Mouse (Mus musculus) lung, adult 2 months (tissue): ENCODE results near the gene Anapc11. TPM values are rescaled to one million over a fixed set of nuclear protein-coding genes. Genes with fewer than 3 reads are reported as not detected.

ENCODE experiments used
- DNase-seq: peaks from one replicate; pipeline ENCODE4 v3.0.0; 2022
- H3K4me1 ChIP-seq: fragments of 200-500 bp; 2 replicates; pipeline ENCODE4 v1.6.1; 2011; ENCODE audit warnings: low read length; ENCODE audit not compliant: control insufficient read depth, insufficient read depth
- H3K4me3 ChIP-seq: fragments of 200-500 bp; replicated peaks from 2 replicates; pipeline ENCODE3; 2011; ENCODE audit warnings: low read depth, mild to moderate bottlenecking, control low read depth, low read length; ENCODE audit errors: extremely low read depth
- CTCF ChIP-seq: fragments of 200-500 bp; IDR thresholded peaks from 2 replicates; pipeline ENCODE4 v1.5.1; 2011; ENCODE audit warnings: mild to moderate bottlenecking, low read length, control low read depth; ENCODE audit not compliant: insufficient read depth
- POLR2A ChIP-seq: fragments of 200-500 bp; IDR thresholded peaks from 2 replicates; pipeline ENCODE4 v1.6.1; 2011; ENCODE audit warnings: low read depth, mild to moderate bottlenecking, control low read depth, low read length, borderline replicate concordance; ENCODE audit errors: extremely low read depth
- WGBS: fragments of 180-500 bp; shearing (Covaris S2); methylation state at CpG from one replicate; pipeline ENCODE4 v1.1.7; 2018; 5-methylcytosine and 5-hydroxymethylcytosine counted together
- polyA plus RNA-seq: library from polyadenylated mRNA; depleted of rRNA; stranded (reverse); fragments of >200 nt; gene quantifications from 2 replicates; pipeline ENCODE4 v1.2.3, GENCODE M21; 2012

The Anapc11 gene
- polyA plus RNA-seq, 1 experiment, result 136 TPM

GRCm38 (mm10) chr11:120560952-120561728, 37.1 kb upstream of the Anapc11 start:
- Histone ChIP-seq H3K4me1 (no peaks in the 10 kb centered on the region), H3K4me3 (no peak overlapping the region)
- DNase-seq, result no peak
- WGBS, result 90% methylated on average over 13 of the region's 13 CpGs
- TF ChIP-seq POLR2A (no peak), CTCF (no peak)

GRCm38 (mm10) chr11:120562949-120563348, 35.3 kb upstream of the Anapc11 start:
- DNase-seq, result no peak
- TF ChIP-seq POLR2A, result no peak
- no peak for TF ChIP-seq CTCF
- Histone ChIP-seq H3K4me1 (no peaks in the 10 kb centered on the region), H3K4me3 (no peak overlapping the region)
- WGBS, result 94% methylated on average over 13 of the region's 13 CpGs

GRCm38 (mm10) chr11:120565114-120565513, 33.1 kb upstream of the Anapc11 start:
- 81% methylated on average over 9 of the region's 9 CpGs for WGBS
- H3K4me1 ChIP-seq, result no peaks in the 10 kb centered on the region
- no peak for TF ChIP-seq CTCF
- TF ChIP-seq POLR2A, result no peak
- DNase-seq, result no peak
- no peak overlapping the region for H3K4me3 ChIP-seq

- WGBS, result 85% methylated on average over 6 of the region's 6 CpGs
- DNase-seq, result no peak
- Histone ChIP-seq H3K4me1 (peaks cover 6% of the 10 kb centered on the region), H3K4me3 (no peak overlapping the region)
- TF ChIP-seq CTCF, result no peak
Observed at GRCm38 (mm10) chr11:120568324-120568723, 29.9 kb upstream of the Anapc11 start.

GRCm38 (mm10) chr11:120571122-120571521, 27.1 kb upstream of the Anapc11 start:
- H3K4me3 ChIP-seq, result no peak overlapping the region
- DNase-seq, result no peak
- no peak for TF ChIP-seq POLR2A
- TF ChIP-seq CTCF, result no peak
- peaks cover 9% of the 10 kb centered on the region for H3K4me1 ChIP-seq
- 45% methylated on average over 3 of the region's 3 CpGs for WGBS

GRCm38 (mm10) chr11:120571754-120572416, 26.3 kb upstream of the Anapc11 start:
- no peak for TF ChIP-seq CTCF
- 6% methylated on average over 11 of the region's 11 CpGs for whole genome bisulfite sequencing
- no peak for DNase-seq
- H3K4me1 ChIP-seq, result peaks cover 9% of the 10 kb centered on the region
- H3K4me3 ChIP-seq, result peak overlapping the region; percentile 97

- under 1% methylated on average over 24 of the region's 24 CpGs for WGBS
- DNase-seq, result no peak
- TF ChIP-seq POLR2A (no peak), CTCF (no peak)
- peaks cover 9% of the 10 kb centered on the region for H3K4me1 ChIP-seq
- H3K4me3 ChIP-seq, result peak overlapping the region; percentile 97
Observed at GRCm38 (mm10) chr11:120572417-120572751, 25.8 kb upstream of the Anapc11 start.

- Histone ChIP-seq H3K4me3 (peak within 1 kb of the TSS; percentile 97), H3K4me1 (peaks cover 9% of the 10 kb centered on the region)
- peak; percentile 99 for DNase-seq
- WGBS, result under 1% methylated on average over 93 of the region's 94 CpGs
- TF ChIP-seq CTCF (no peak), POLR2A (peak; percentile 97)
Observed at GRCm38 (mm10) chr11:120572752-120573584, 25.3 kb upstream of the Anapc11 start, which contains the start of gene P4hb. Gene P4hb (minus strand): TSS chr11:120573253.

GRCm38 (mm10) chr11:120573585-120574277, 24.5 kb upstream of the Anapc11 start:
- DNase-seq, result no peak
- TF ChIP-seq CTCF, result no peak
- TF ChIP-seq POLR2A, result no peak
- peak overlapping the region; percentile 85 for H3K4me3 ChIP-seq
- peaks cover 9% of the 10 kb centered on the region for H3K4me1 ChIP-seq
- WGBS, result under 1% methylated on average over 23 of the region's 23 CpGs
